Mouse (Mus musculus): ENCODE measurements around the gene Fxyd6.

- TF ChIP-seq CTCF (IDR thresholded peaks at IDR 0.05; ENCODE audit: extremely low read depth, insufficient read length, insufficient replicate concordance, low read depth, low read length) = no peak
- TF ChIP-seq POLR2A (IDR thresholded peaks at IDR 0.05; ENCODE audit: low read depth, low read length) = no peak
These were observed 26.9 kb upstream of the Fxyd6 start for GRCm38 (mm10) chr9:45343066-45343465.

Measured in small intestine, adult 2 months (tissue).